In the genomic region with DNA sequence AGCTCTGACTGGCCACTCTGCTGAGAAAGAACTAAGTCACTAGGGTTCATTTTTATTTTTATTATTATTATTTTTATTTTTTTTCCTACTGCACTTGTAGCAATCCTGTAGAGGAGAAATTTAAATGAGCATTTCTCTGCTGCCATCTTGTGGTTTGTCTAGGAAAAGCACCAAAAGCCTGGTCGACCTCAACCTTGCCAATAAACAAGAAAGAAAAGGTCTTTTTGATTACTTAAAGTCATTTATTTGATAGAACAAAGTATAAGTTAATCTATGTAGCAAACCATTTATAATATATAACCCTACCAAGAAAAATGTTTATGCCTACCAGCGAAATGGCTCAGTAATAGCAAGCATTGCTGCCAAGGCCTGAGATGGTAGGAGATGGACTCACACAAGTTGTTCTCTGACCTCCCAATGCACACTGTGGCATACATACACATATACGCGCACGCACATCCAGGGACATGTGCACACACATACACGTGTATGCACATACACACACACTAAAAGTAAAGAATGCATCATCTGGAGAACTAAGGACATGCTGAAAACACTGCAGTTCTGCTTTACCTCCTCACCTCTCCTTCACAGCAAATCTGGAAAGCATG, we compare ENCODE assay signal across 9 mouse cellular contexts.
DNase-seq lines count a peak whose midpoint lies in the region; ATAC-seq and TF ChIP-seq lines count a peak whose summit lies in the region.
"Had no signal": no experiment of that assay in that cellular context is flagged by ENCODE, and none has a peak within 500 bp of the region (broad histone marks: within the 10 kb centered on the region; RNA-seq: fewer than 3 reads in every experiment).

No protein-coding gene starts in this region.

- H3K27me3 ChIP-seq in liver, embryonic 14.5 days (ENCODE audit: control insufficient read depth, insufficient read depth, low read length), result no peaks in the 10 kb centered on the region
- peaks cover 18% of the 10 kb centered on the region for H3K27me3 ChIP-seq in embryonic facial prominence, embryonic 10.5 days (replicated peaks; ENCODE audit: low read depth, poor library complexity, severe bottlenecking)
- no peaks in the 10 kb centered on the region for H3K27me3 ChIP-seq in intestine, embryonic 16.5 days (replicated peaks; ENCODE audit: control insufficient read depth, insufficient read depth, low read length)
- no peaks in the 10 kb centered on the region for H3K27me3 ChIP-seq in neural tube, embryonic 14.5 days (ENCODE audit: control insufficient read depth, insufficient read depth, low read length)

- no peak overlapping the region for H3K4me2 ChIP-seq in liver, embryonic 14.5 days (ENCODE audit: low read depth)
- no peak overlapping the region for H3K4me2 ChIP-seq in intestine, embryonic 16.5 days (ENCODE audit: low read depth, low read length)
- H3K4me2 ChIP-seq in neural tube, embryonic 14.5 days (ENCODE audit: low read depth, low read length), result no peak overlapping the region

- WGBS in liver, embryonic 14.5 days (ENCODE audit: insufficient replicate concordance), result 28% methylated on average over 6 of the region's 6 CpGs
- 40% methylated on average over 6 of the region's 6 CpGs for WGBS in embryonic facial prominence, embryonic 10.5 days
- WGBS in intestine, embryonic 16.5 days, result 40% methylated on average over 6 of the region's 6 CpGs
- 40% methylated on average over 6 of the region's 6 CpGs for WGBS in neural tube, embryonic 14.5 days

- intact Hi-C loops in left cerebral cortex, postnatal 4 days (cut with DNase I), result loop anchor here (2.0 to 5.0 kb wide), 2 partner anchors 435 to 1012 kb away; no protein-coding TSS in a partner anchor

- H3K4me3 ChIP-seq in liver, embryonic 14.5 days (ENCODE audit: insufficient read depth in 1 of 2, low read depth in 2 of 2, low read length in 2 of 2), result no peak overlapping the region
- no peak overlapping the region for H3K4me3 ChIP-seq in embryonic facial prominence, embryonic 10.5 days
- H3K4me3 ChIP-seq in intestine, embryonic 16.5 days (ENCODE audit: low read length), result no peak overlapping the region
- no peak overlapping the region for H3K4me3 ChIP-seq in neural tube, embryonic 14.5 days (ENCODE audit: low read depth, low read length)
- H3K4me3 ChIP-seq: myocyte had no signal

- DNase-seq in liver, embryonic 14.5 days (ENCODE audit: low read depth in 3 of 3, low spot score in 3 of 3), result peak in 1 of 3 experiments; percentile 9
- DNase-seq in liver, result no peak
- peak; percentile 69 for DNase-seq in adrenal gland, postnatal 10 days
- peak; percentile 32 for DNase-seq in embryonic facial prominence, embryonic 10.5 days (ENCODE audit: low spot score)
- peak; percentile 41 for DNase-seq in left cerebral cortex, postnatal 4 days
- no peak for DNase-seq in spleen, adult 12 weeks (ENCODE audit: low spot score)

- peak; percentile 41; the same call in 1 of the 2 replicates for TF ChIP-seq CTCF in liver, embryonic 14.5 days (IDR thresholded peaks at IDR 0.05; ENCODE audit: low read depth)

- H3K27ac ChIP-seq in liver, embryonic 14.5 days, result no peak overlapping the region
- H3K27ac ChIP-seq in embryonic facial prominence, embryonic 10.5 days (replicated peaks), result no peak overlapping the region
- no peak overlapping the region for H3K27ac ChIP-seq in intestine, embryonic 16.5 days (ENCODE audit: low read length)
- H3K27ac ChIP-seq in neural tube, embryonic 14.5 days (ENCODE audit: low read depth, low read length), result no peak overlapping the region

- H3K4me1 ChIP-seq in liver, embryonic 14.5 days (replicated peaks; ENCODE audit: control insufficient read depth in 2 of 2, insufficient read depth in 2 of 2, low read length in 1 of 2), result no peaks in the 10 kb centered on the region
- H3K4me1 ChIP-seq in embryonic facial prominence, embryonic 10.5 days, result peaks cover 7% of the 10 kb centered on the region
- H3K4me1 ChIP-seq in intestine, embryonic 16.5 days (ENCODE audit: control insufficient read depth, insufficient read depth, low read length), result no peaks in the 10 kb centered on the region
- H3K4me1 ChIP-seq in neural tube, embryonic 14.5 days (ENCODE audit: control insufficient read depth, insufficient read depth, low read length), result no peaks in the 10 kb centered on the region; the same call in 1 of the 2 replicates

- no peak for TF ChIP-seq EP300 in liver, embryonic 14.5 days (IDR thresholded peaks at IDR 0.05; ENCODE audit: low read depth)

- no peak overlapping the region for H3K9ac ChIP-seq in liver, embryonic 14.5 days (replicated peaks)
- no peak overlapping the region for H3K9ac ChIP-seq in intestine, embryonic 16.5 days (ENCODE audit: low read depth, low read length)
- no peak overlapping the region for H3K9ac ChIP-seq in neural tube, embryonic 14.5 days (replicated peaks; ENCODE audit: low read depth, low read length)

- no peak for ATAC-seq in liver, embryonic 14.5 days (ENCODE audit: insufficient read depth)
- ATAC-seq in intestine, embryonic 16.5 days, result peak; percentile 36; the same call in 1 of the 2 replicates
- peak; percentile 67 for ATAC-seq in neural tube, embryonic 14.5 days (ENCODE audit: low read depth)

- no peaks in the 10 kb centered on the region for H3K9me3 ChIP-seq in liver, embryonic 14.5 days (ENCODE audit: control insufficient read depth, low read length)
- no peaks in the 10 kb centered on the region for H3K9me3 ChIP-seq in embryonic facial prominence, embryonic 10.5 days
- no peaks in the 10 kb centered on the region for H3K9me3 ChIP-seq in intestine, embryonic 16.5 days (ENCODE audit: control insufficient read depth, low read length)
- H3K9me3 ChIP-seq in neural tube, embryonic 14.5 days (ENCODE audit: control insufficient read depth, low read length), result no peaks in the 10 kb centered on the region

- no peaks in the 10 kb centered on the region for H3K36me3 ChIP-seq in liver, embryonic 14.5 days (replicated peaks; ENCODE audit: control insufficient read depth, insufficient read depth, low read depth)
- no peaks in the 10 kb centered on the region for H3K36me3 ChIP-seq in embryonic facial prominence, embryonic 10.5 days (replicated peaks)
- H3K36me3 ChIP-seq in intestine, embryonic 16.5 days (ENCODE audit: control insufficient read depth, insufficient read depth, low read length), result no peaks in the 10 kb centered on the region
- H3K36me3 ChIP-seq in neural tube, embryonic 14.5 days (ENCODE audit: control insufficient read depth, insufficient read depth, low read length), result no peaks in the 10 kb centered on the region

Comparison
In these comparisons a context has a peak if more than half of its experiments do, and no peak if none do; other contexts are left out.
1. DNase-seq: peak in adrenal gland, postnatal 10 days (single experiment), embryonic facial prominence, embryonic 10.5 days (single experiment) and left cerebral cortex, postnatal 4 days (single experiment); none in liver (single experiment) and spleen, adult 12 weeks (single experiment).